Mouse (Mus musculus) heart, postnatal 0 days (tissue): ENCODE measurements around the gene Plin2.

Experiments
- CTCF ChIP-seq: IDR thresholded peaks from 2 replicates; pipeline ENCODE4 v1.5.1; 2016; ENCODE audit warnings: antibody characterized with exemption, control low read depth, low read depth
- EP300 ChIP-seq: IDR thresholded peaks from 2 replicates; pipeline ENCODE4 v1.6.1; 2016; ENCODE audit warnings: antibody characterized with exemption, low read depth

- TF ChIP-seq CTCF (no peak), EP300 (no peak)
Observed at GRCm38 (mm10) chr4:86691290-86691689, 21.4 kb upstream of the Plin2 start.
